Mouse (Mus musculus) kidney, adult 2 months (tissue): ENCODE results near the gene Hipk3.

Experiments used
- CTCF ChIP-seq: fragments of 200-500 bp; conservative IDR thresholded peaks from 2 replicates; pipeline ENCODE4 v1.5.1; 2011; ENCODE audit warnings: low read depth, mild to moderate bottlenecking, control low read depth, low read length, moderate library complexity, mixed read lengths; ENCODE audit not compliant: insufficient read depth, insufficient read length
- POLR2A ChIP-seq: fragments of 200-500 bp; IDR thresholded peaks from one replicate; pipeline ENCODE4 v1.6.1; 2011; ENCODE audit warnings: low read depth, low read length, control low read depth

DNA sequence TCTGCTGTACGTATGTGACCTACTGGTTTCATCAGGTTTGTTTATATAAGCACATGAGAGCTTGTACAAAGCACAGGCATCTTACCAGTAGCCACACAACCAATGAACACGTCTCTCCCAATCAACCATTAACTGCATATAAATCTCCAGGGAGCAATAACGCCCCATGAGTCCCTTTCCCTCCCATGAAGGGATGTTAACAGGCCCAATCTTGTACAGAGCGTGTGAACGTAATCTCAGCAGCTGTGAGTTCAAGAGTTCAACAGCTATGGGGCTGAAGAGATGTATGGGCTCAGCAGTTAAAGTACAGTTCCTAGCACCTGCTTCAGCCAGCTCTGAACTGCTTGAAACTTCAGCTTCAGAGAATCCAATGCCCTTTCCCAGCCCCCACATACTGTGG, 9.8 kb downstream of the Hipk3 start:
- TF ChIP-seq POLR2A (no peak), CTCF (no peak)
